Mouse (Mus musculus): ENCODE measurements around the gene Iqgap3. TPM values are rescaled to one million over a fixed set of nuclear protein-coding genes. Genes with fewer than 3 reads are reported as not detected.
A peak's percentile ranks its signal among the peaks of the same experiment; 100 is the strongest.

The Iqgap3 gene
- polyA plus RNA-seq, 1 experiment, result 19.7 TPM

GRCm38 (mm10) chr3:88121164-88122131 lies 39.7 kb downstream of the Iqgap3 start:
- Histone ChIP-seq H3K27ac (ENCODE audit: control insufficient read depth, insufficient read depth, low read length) (no peak overlapping the region), H3K4me1 (replicated peaks; ENCODE audit: control insufficient read depth, insufficient read depth, low read length) (no peaks in the 10 kb centered on the region), H3K36me3 (ENCODE audit: control insufficient read depth, insufficient read depth, low read length) (no peaks in the 10 kb centered on the region), H3K4me3 (ENCODE audit: control insufficient read depth, insufficient read depth, low read length) (no peak overlapping the region), H3K27me3 (ENCODE audit: control insufficient read depth, insufficient read depth, low read length) (no peaks in the 10 kb centered on the region)
- WGBS, result 96% methylated on average over 14 of the region's 14 CpGs
- no peak for DNase-seq
- TF ChIP-seq CTCF (IDR thresholded peaks at IDR 0.05; ENCODE audit: borderline replicate concordance, control insufficient read depth, extremely low read depth, insufficient read depth, low read length, poor library complexity) (no peak), POLR2A (IDR thresholded peaks at IDR 0.05; ENCODE audit: control insufficient read depth, extremely low read depth, insufficient read depth, low read length, poor library complexity) (no peak)

- Histone ChIP-seq H3K36me3 (ENCODE audit: control insufficient read depth, insufficient read depth, low read length) (no peaks in the 10 kb centered on the region), H3K27ac (ENCODE audit: control insufficient read depth, insufficient read depth, low read length) (no peak overlapping the region), H3K4me3 (ENCODE audit: control insufficient read depth, insufficient read depth, low read length) (no peak overlapping the region), H3K4me1 (replicated peaks; ENCODE audit: control insufficient read depth, insufficient read depth, low read length) (peaks cover 3% of the 10 kb centered on the region; the same call in 1 of the 2 replicates), H3K27me3 (ENCODE audit: control insufficient read depth, insufficient read depth, low read length) (no peaks in the 10 kb centered on the region)
- WGBS, result 86% methylated on average over 4 of the region's 4 CpGs
- TF ChIP-seq CTCF (IDR thresholded peaks at IDR 0.05; ENCODE audit: borderline replicate concordance, control insufficient read depth, extremely low read depth, insufficient read depth, low read length, poor library complexity) (no peak), POLR2A (IDR thresholded peaks at IDR 0.05; ENCODE audit: control insufficient read depth, extremely low read depth, insufficient read depth, low read length, poor library complexity) (no peak)
- no peak for DNase-seq
Measured at GRCm38 (mm10) chr3:88125195-88125594, 43.4 kb downstream of the Iqgap3 start.

- no peak for TF ChIP-seq POLR2A (IDR thresholded peaks at IDR 0.05; ENCODE audit: control insufficient read depth, extremely low read depth, insufficient read depth, low read length, poor library complexity)
- TF ChIP-seq CTCF (IDR thresholded peaks at IDR 0.05; ENCODE audit: borderline replicate concordance, control insufficient read depth, extremely low read depth, insufficient read depth, low read length, poor library complexity), result no peak
- peaks cover 3% of the 10 kb centered on the region; the same call in 1 of the 2 replicates for H3K4me1 ChIP-seq (replicated peaks; ENCODE audit: control insufficient read depth, insufficient read depth, low read length)
- no peaks in the 10 kb centered on the region for H3K36me3 ChIP-seq (ENCODE audit: control insufficient read depth, insufficient read depth, low read length)
- 99% methylated on average over 7 of the region's 7 CpGs for WGBS
- H3K27me3 ChIP-seq (ENCODE audit: control insufficient read depth, insufficient read depth, low read length), result no peaks in the 10 kb centered on the region
- no peak for DNase-seq
- no peak overlapping the region for H3K4me3 ChIP-seq (ENCODE audit: control insufficient read depth, insufficient read depth, low read length)
- H3K27ac ChIP-seq (ENCODE audit: control insufficient read depth, insufficient read depth, low read length), result no peak overlapping the region
Measured at GRCm38 (mm10) chr3:88126181-88126580, 44.4 kb downstream of the Iqgap3 start.

GRCm38 (mm10) chr3:88127636-88128035 lies 45.9 kb downstream of the Iqgap3 start:
- Histone ChIP-seq H3K27me3 (ENCODE audit: control insufficient read depth, insufficient read depth, low read length) (no peaks in the 10 kb centered on the region), H3K4me1 (replicated peaks; ENCODE audit: control insufficient read depth, insufficient read depth, low read length) (peaks cover 5% of the 10 kb centered on the region; the same call in 1 of the 2 replicates), H3K36me3 (ENCODE audit: control insufficient read depth, insufficient read depth, low read length) (no peaks in the 10 kb centered on the region), H3K4me3 (ENCODE audit: control insufficient read depth, insufficient read depth, low read length) (no peak overlapping the region), H3K27ac (ENCODE audit: control insufficient read depth, insufficient read depth, low read length) (peak overlapping the region; percentile 48; the same call in 1 of the 2 replicates)
- WGBS, result 34% methylated on average over 3 of the region's 3 CpGs
- TF ChIP-seq CTCF (IDR thresholded peaks at IDR 0.05; ENCODE audit: borderline replicate concordance, control insufficient read depth, extremely low read depth, insufficient read depth, low read length, poor library complexity) (no peak), POLR2A (IDR thresholded peaks at IDR 0.05; ENCODE audit: control insufficient read depth, extremely low read depth, insufficient read depth, low read length, poor library complexity) (no peak)
- peak; percentile 18 for DNase-seq

GRCm38 (mm10) chr3:88128056-88128455 lies 46.3 kb downstream of the Iqgap3 start:
- TF ChIP-seq CTCF (IDR thresholded peaks at IDR 0.05; ENCODE audit: borderline replicate concordance, control insufficient read depth, extremely low read depth, insufficient read depth, low read length, poor library complexity) (no peak), POLR2A (IDR thresholded peaks at IDR 0.05; ENCODE audit: control insufficient read depth, extremely low read depth, insufficient read depth, low read length, poor library complexity) (no peak)
- WGBS, result 88% methylated on average over 5 of the region's 5 CpGs
- H3K36me3 ChIP-seq (ENCODE audit: control insufficient read depth, insufficient read depth, low read length), result no peaks in the 10 kb centered on the region
- H3K4me1 ChIP-seq (replicated peaks; ENCODE audit: control insufficient read depth, insufficient read depth, low read length), result peaks cover 8% of the 10 kb centered on the region
- no peaks in the 10 kb centered on the region for H3K27me3 ChIP-seq (ENCODE audit: control insufficient read depth, insufficient read depth, low read length)
- H3K27ac ChIP-seq (ENCODE audit: control insufficient read depth, insufficient read depth, low read length), result peak overlapping the region; percentile 48; the same call in 1 of the 2 replicates
- DNase-seq, result no peak
- H3K4me3 ChIP-seq (ENCODE audit: control insufficient read depth, insufficient read depth, low read length), result no peak overlapping the region

GRCm38 (mm10) chr3:88129006-88129405 lies 47.2 kb downstream of the Iqgap3 start:
- WGBS, result 85% methylated on average over 4 of the region's 4 CpGs

More at GRCm38 (mm10) chr3:88129006-88129405, 47.2 kb downstream of the Iqgap3 start:
- Histone ChIP-seq H3K4me3 (ENCODE audit: control insufficient read depth, insufficient read depth, low read length) (no peak overlapping the region), H3K36me3 (ENCODE audit: control insufficient read depth, insufficient read depth, low read length) (no peaks in the 10 kb centered on the region), H3K4me1 (replicated peaks; ENCODE audit: control insufficient read depth, insufficient read depth, low read length) (peaks cover 18% of the 10 kb centered on the region), H3K27ac (ENCODE audit: control insufficient read depth, insufficient read depth, low read length) (no peak overlapping the region), H3K27me3 (ENCODE audit: control insufficient read depth, insufficient read depth, low read length) (no peaks in the 10 kb centered on the region)
- TF ChIP-seq CTCF (IDR thresholded peaks at IDR 0.05; ENCODE audit: borderline replicate concordance, control insufficient read depth, extremely low read depth, insufficient read depth, low read length, poor library complexity), result no peak
- TF ChIP-seq POLR2A (IDR thresholded peaks at IDR 0.05; ENCODE audit: control insufficient read depth, extremely low read depth, insufficient read depth, low read length, poor library complexity), result no peak
- DNase-seq, result no peak

Measured in thymus, adult 2 months (tissue).